Mouse (Mus musculus) intestine, postnatal 0 days (tissue): ENCODE measurements at regions not wholly inside any gene's neighbourhood (a gene's known extent, or its start where the extent isn't known, plus 50 kb on each side); places are given as distances from the start of the nearest gene placed in this dataset.
"Not testable (repeated sequence)": the region's sequence is repeated elsewhere in the genome, so short reads cannot be mapped to it uniquely, and the experiment has no call there.

ENCODE experiments used
- ATAC-seq: fragments of 200-750 bp; cut with Nextera tagmentation; 2 replicates; pipeline ENCODE4 v1.8.0; 2017; ENCODE audit warnings: mild to moderate bottlenecking, moderate TSS enrichment, moderate library complexity
- H3K27ac ChIP-seq: fragments of 300-500 bp; sonication (generic); 2 replicates; pipeline ENCODE4 v1.5.1; 2014; ENCODE audit warnings: mild to moderate bottlenecking, low read depth, low read length, moderate library complexity
- H3K27me3 ChIP-seq: fragments of 300-500 bp; sonication (generic); replicated peaks from 2 replicates; pipeline ENCODE4 v1.6.1; 2014; ENCODE audit warnings: low read length, mixed read lengths; ENCODE audit not compliant: control insufficient read depth, insufficient read depth
- H3K36me3 ChIP-seq: fragments of 300-500 bp; sonication (generic); 2 replicates; pipeline ENCODE4 v1.6.1; 2014; ENCODE audit warnings: mild to moderate bottlenecking, moderate library complexity; ENCODE audit not compliant: control insufficient read depth, insufficient read depth
- H3K4me1 ChIP-seq: fragments of 300-500 bp; sonication (generic); replicated peaks from 2 replicates; pipeline ENCODE4 v1.6.1; 2014; ENCODE audit warnings: antibody characterized with exemption, low read length, mixed read lengths; ENCODE audit not compliant: control insufficient read depth, insufficient read depth
- H3K4me2 ChIP-seq: fragments of 300-500 bp; sonication (generic); replicated peaks from 2 replicates; pipeline ENCODE4 v1.6.1; 2014; ENCODE audit warnings: low read depth, mild to moderate bottlenecking, moderate library complexity
- H3K4me3 ChIP-seq: fragments of 300-500 bp; sonication (generic); 2 replicates; pipeline ENCODE4 v1.5.1; 2014; ENCODE audit warnings: low read depth, low read length
- H3K9ac ChIP-seq: fragments of 300-500 bp; sonication (generic); 2 replicates; pipeline ENCODE4 v1.6.1; 2014; ENCODE audit warnings: mild to moderate bottlenecking, low read depth, low read length
- H3K9me3 ChIP-seq: fragments of 300-500 bp; sonication (generic); 2 replicates; pipeline ENCODE4 v1.6.1; 2016; ENCODE audit warnings: mixed run types; ENCODE audit not compliant: control insufficient read depth
- CTCF ChIP-seq: sonication (generic); IDR thresholded peaks from 2 replicates; pipeline ENCODE4 v1.5.1; 2016; ENCODE audit warnings: low read depth, mild to moderate bottlenecking, control low read depth, antibody characterized with exemption, moderate library complexity
- WGBS: fragments of 180-500 bp; shearing (Covaris S2); extraction: QIAGEN DNeasy Blood & Tissue Kit; methylation state at CpG from one replicate; pipeline ENCODE4 v1.1.7; 2014; 5-methylcytosine and 5-hydroxymethylcytosine counted together

DNA sequence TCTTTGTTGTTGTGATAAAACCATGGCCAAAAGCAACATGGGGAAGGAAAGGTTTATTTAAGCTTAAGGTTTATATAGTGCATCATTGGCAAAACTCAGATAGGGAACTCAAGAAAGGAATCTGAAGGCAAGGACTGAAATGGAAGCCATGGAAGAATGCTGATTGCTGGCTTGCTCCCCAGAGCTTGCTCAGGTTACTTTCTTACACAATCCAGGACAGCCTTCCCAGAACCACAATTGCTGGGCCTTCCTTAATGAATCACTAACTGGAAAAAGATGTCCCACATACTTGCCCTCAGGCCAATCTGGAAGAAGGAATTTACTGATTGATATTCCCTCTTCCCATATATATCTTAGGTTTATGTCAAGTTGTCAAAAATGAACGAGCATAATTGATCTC is 310.8 kb downstream of the Gxylt1 start:
- Histone ChIP-seq H3K36me3 (no peaks in the 10 kb centered on the region), H3K27me3 (no peaks in the 10 kb centered on the region), H3K9ac (no peak overlapping the region), H3K27ac (no peak overlapping the region), H3K4me1 (no peaks in the 10 kb centered on the region), H3K4me3 (no peak overlapping the region), H3K4me2 (no peak overlapping the region), H3K9me3 (no peaks in the 10 kb centered on the region)
- ATAC-seq, result no peak
- no peak for TF ChIP-seq CTCF
- WGBS, result 83% methylated on average over 1 of the region's 1 CpGs

DNA sequence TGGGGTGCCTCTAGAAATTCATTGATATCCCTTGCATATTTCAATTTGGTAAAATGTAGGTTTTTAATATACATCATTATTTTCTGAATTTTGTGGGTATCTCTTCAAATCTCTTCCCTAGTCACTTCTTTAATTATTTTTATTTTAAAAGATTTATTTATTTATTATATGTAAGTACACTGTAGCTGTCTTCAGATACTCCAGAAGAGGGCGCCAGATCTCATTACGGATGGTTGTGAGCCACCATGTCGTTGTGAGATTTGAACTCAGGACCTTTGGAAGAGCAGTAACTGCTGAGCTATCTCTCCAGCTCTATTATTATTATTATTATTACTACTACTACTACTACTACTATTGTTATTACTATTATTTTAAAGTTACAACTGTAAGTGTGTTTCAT is 324.1 kb downstream of the Gxylt1 start:
- not testable (repeated sequence) for H3K4me1 ChIP-seq, H3K27ac ChIP-seq, H3K27me3 ChIP-seq, H3K9me3 ChIP-seq, H3K9ac ChIP-seq, H3K36me3 ChIP-seq, H3K4me3 ChIP-seq, ATAC-seq, H3K4me2 ChIP-seq
- 86% methylated on average over 3 of the region's 3 CpGs for WGBS
- 0 out of 2 replicates have a peak, but pooled peaks have one; percentile 5 for TF ChIP-seq CTCF

DNA sequence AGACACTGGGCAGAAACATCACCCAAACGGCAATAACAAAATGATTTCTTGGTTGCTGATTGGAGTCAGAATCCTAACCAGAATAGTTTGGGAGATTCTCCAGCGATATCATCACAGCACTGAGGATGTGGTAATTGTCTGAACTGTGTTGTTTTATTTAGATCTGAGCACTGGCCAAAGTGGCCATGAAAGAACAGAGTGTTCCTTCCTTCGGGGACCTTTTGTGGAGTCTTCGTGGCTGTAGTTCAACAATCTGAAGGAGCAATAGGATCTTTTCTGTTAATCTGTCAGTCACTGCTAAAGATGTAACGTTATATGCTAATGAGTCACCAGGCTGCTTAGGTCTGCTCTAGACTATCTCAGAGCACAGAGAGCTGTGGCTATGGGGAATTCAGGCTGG is 328.8 kb downstream of the Gxylt1 start:
- Histone ChIP-seq H3K9me3 (no peaks in the 10 kb centered on the region), H3K36me3 (no peaks in the 10 kb centered on the region), H3K4me1 (no peaks in the 10 kb centered on the region), H3K9ac (no peak overlapping the region), H3K27ac (no peak overlapping the region), H3K4me2 (no peak overlapping the region), H3K4me3 (no peak overlapping the region), H3K27me3 (no peaks in the 10 kb centered on the region)
- ATAC-seq, result no peak
- 71% methylated on average over 5 of the region's 5 CpGs for WGBS
- no peak for TF ChIP-seq CTCF

DNA sequence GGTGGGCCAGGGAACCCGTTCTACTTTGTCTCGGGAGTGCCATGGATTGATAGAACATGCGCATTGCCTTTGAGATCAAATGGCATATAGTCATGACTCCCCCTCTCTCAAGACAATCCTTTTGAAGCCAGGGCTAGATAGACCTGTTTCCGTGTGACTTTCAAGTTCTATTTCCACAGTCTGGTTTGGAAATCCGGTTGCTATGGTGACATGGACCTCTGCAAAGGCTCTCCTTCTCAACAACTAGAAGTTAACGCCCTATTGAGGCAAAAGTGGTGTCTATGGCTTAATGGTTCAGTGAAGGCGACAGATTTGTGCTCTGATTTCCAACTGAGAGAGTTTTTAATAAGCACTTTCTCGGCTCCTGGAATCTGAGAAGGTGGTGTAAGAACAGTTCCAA is 371.2 kb downstream of the Gxylt1 start:
- no peak for ATAC-seq
- 79% methylated on average over 8 of the region's 8 CpGs for WGBS
- H3K4me1 ChIP-seq, result no peaks in the 10 kb centered on the region
- TF ChIP-seq CTCF, result no peak
- no peaks in the 10 kb centered on the region for H3K36me3 ChIP-seq
- H3K9me3 ChIP-seq, result no peaks in the 10 kb centered on the region
- H3K4me3 ChIP-seq, result no peak overlapping the region
- H3K27ac ChIP-seq, result no peak overlapping the region
- no peak overlapping the region for H3K4me2 ChIP-seq
- H3K27me3 ChIP-seq, result no peaks in the 10 kb centered on the region
- H3K9ac ChIP-seq, result no peak overlapping the region

DNA sequence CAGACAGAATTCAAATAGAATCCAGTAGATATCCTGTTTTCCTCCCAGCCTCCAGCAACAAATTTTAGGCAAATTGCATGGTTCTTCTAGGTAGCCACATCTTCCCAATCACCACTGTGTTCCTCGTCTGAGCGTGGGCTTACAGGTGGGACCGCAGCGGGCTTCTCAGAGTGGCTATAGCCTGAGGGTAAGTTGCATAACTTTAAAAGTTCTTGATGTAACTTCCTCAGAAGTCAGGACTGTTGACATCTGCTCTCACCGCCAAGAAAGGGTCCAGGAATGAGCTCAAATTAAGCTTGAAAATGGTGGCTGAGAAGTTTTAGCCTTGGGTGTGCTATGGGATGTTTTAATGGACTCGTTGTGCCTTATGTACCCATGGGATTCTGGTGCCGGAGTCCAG is 377.7 kb downstream of the Gxylt1 start:
- H3K4me1 ChIP-seq, result no peaks in the 10 kb centered on the region
- 91% methylated on average over 7 of the region's 7 CpGs for WGBS
- no peak overlapping the region for H3K27ac ChIP-seq
- no peaks in the 10 kb centered on the region for H3K27me3 ChIP-seq
- ATAC-seq, result no peak
- no peak overlapping the region for H3K4me3 ChIP-seq
- no peaks in the 10 kb centered on the region for H3K36me3 ChIP-seq
- no peak overlapping the region for H3K9ac ChIP-seq
- no peak overlapping the region for H3K4me2 ChIP-seq
- no peaks in the 10 kb centered on the region for H3K9me3 ChIP-seq
- TF ChIP-seq CTCF, result no peak

DNA sequence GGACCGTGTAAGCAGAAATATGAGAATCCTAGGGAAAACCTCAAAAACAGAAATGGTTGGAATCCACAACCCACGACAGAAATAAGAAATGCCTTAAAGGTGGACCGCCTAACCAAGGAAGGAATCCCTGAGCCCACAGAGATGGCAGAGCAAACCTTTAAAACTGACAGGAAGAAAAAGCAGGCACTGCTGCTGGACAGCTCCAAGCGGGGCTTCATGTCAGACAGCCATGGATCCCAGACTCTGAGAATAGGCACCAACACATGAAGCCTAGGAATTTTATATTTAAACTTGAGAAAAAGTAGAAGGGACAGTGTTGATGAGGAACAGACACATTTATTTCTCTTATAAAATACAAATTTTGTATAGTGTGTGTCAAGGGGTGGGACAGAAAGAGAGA is 379.1 kb downstream of the Gxylt1 start:
- Histone ChIP-seq H3K27ac (no peak overlapping the region), H3K27me3 (no peaks in the 10 kb centered on the region), H3K9ac (no peak overlapping the region), H3K9me3 (no peaks in the 10 kb centered on the region), H3K4me2 (no peak overlapping the region), H3K36me3 (no peaks in the 10 kb centered on the region), H3K4me3 (no peak overlapping the region), H3K4me1 (no peaks in the 10 kb centered on the region)
- no peak for TF ChIP-seq CTCF
- WGBS, result 69% methylated on average over 4 of the region's 4 CpGs
- ATAC-seq, result no peak

DNA sequence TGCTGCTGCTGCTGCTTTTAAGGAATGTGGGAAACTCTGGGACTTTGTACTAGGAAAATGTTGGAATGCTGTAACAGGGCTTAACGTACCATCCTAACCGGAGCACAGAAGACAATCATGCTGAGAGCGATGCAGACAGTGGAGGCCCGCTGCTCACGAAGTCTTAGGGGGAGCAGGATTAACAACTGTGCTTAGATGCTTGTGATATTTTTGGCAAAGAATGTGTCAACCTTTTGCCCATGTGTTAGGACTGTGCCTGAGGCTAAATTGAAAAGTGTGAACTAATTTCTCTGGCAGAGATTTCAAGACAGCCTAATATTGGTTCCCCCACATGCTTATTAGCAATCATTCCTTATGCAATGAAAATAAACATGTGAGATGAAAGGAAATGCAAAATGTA is 398.5 kb downstream of the Gxylt1 start:
- no peak for TF ChIP-seq CTCF
- WGBS, result 83% methylated on average over 5 of the region's 5 CpGs

More for the DNA sequence above, 398.5 kb downstream of the Gxylt1 start:
- H3K36me3 ChIP-seq, result no peaks in the 10 kb centered on the region
- no peak overlapping the region for H3K4me2 ChIP-seq
- H3K27ac ChIP-seq, result no peak overlapping the region
- no peaks in the 10 kb centered on the region for H3K9me3 ChIP-seq
- no peaks in the 10 kb centered on the region for H3K27me3 ChIP-seq
- H3K9ac ChIP-seq, result no peak overlapping the region
- H3K4me1 ChIP-seq, result no peaks in the 10 kb centered on the region
- ATAC-seq, result no peak
- H3K4me3 ChIP-seq, result no peak overlapping the region
